Mouse (Mus musculus) left cerebral cortex, adult 11 months (tissue): Measurements from ENCODE around the gene Tpcn1.

Experiments
- DNase-seq: peaks from one replicate; pipeline ENCODE4 v3.0.0; 2022; ENCODE audit warnings: low spot score

Gene Tpcn1

GRCm38 (mm10) chr5:120609246-120609775, 20.8 kb upstream of the Tpcn1 start:
- no peak for DNase-seq

GRCm38 (mm10) chr5:120607335-120607734, 18.9 kb upstream of the Tpcn1 start:
- DNase-seq = no peak

- no peak for DNase-seq
Measured at GRCm38 (mm10) chr5:120606590-120607200, 18.2 kb upstream of the Tpcn1 start.

- DNase-seq = peak; percentile 84
Measured at GRCm38 (mm10) chr5:120605688-120606087, 17.2 kb upstream of the Tpcn1 start.

- DNase-seq = no peak
Measured at GRCm38 (mm10) chr5:120605241-120605661, 16.8 kb upstream of the Tpcn1 start.

- no peak for DNase-seq
Measured at GRCm38 (mm10) chr5:120604839-120605238, 16.4 kb upstream of the Tpcn1 start.

- no peak for DNase-seq
Measured at GRCm38 (mm10) chr5:120603515-120603914, 15.0 kb upstream of the Tpcn1 start.

GRCm38 (mm10) chr5:120602210-120602609, 13.7 kb upstream of the Tpcn1 start:
- DNase-seq = no peak

GRCm38 (mm10) chr5:120600946-120601668, 12.6 kb upstream of the Tpcn1 start:
- DNase-seq = no peak

GRCm38 (mm10) chr5:120599625-120600024, 11.2 kb upstream of the Tpcn1 start:
- no peak for DNase-seq

GRCm38 (mm10) chr5:120594485-120594884, 6.0 kb upstream of the Tpcn1 start:
- no peak for DNase-seq

GRCm38 (mm10) chr5:120592141-120592540, 3.7 kb upstream of the Tpcn1 start:
- DNase-seq = no peak

- no peak for DNase-seq
Measured at GRCm38 (mm10) chr5:120590356-120591010, 2.0 kb upstream of the Tpcn1 start.

GRCm38 (mm10) chr5:120587940-120588568, 419 bp downstream of the Tpcn1 start:
- DNase-seq = no peak

GRCm38 (mm10) chr5:120587616-120587926, 902 bp downstream of the Tpcn1 start:
- DNase-seq = no peak

- DNase-seq = no peak
Measured at GRCm38 (mm10) chr5:120586741-120587615, 1.5 kb downstream of the Tpcn1 start.

- no peak for DNase-seq
Measured at GRCm38 (mm10) chr5:120584968-120585367, 3.5 kb downstream of the Tpcn1 start.

- no peak for DNase-seq
Measured at GRCm38 (mm10) chr5:120583511-120583910, 5.0 kb downstream of the Tpcn1 start.

- no peak for DNase-seq
Measured at GRCm38 (mm10) chr5:120582002-120582401, 6.5 kb downstream of the Tpcn1 start.

- DNase-seq = no peak
Measured at GRCm38 (mm10) chr5:120579898-120580626, 8.4 kb downstream of the Tpcn1 start.
